Mouse (Mus musculus) neural tube, embryonic 13.5 days (tissue): ENCODE results near the gene Orm1. TPM values are rescaled to one million over a fixed set of nuclear protein-coding genes. Genes with fewer than 3 reads are reported as not detected.

Experiments used
- ATAC-seq: fragments of 200-750 bp; cut with Nextera tagmentation; 2 replicates; pipeline ENCODE4 v1.8.0; 2017; ENCODE audit warnings: low read depth, mild to moderate bottlenecking, moderate TSS enrichment, moderate library complexity
- H3K27ac ChIP-seq: fragments of 300-500 bp; sonication (generic); replicated peaks from 2 replicates; pipeline ENCODE4 v1.5.1; 2015; ENCODE audit warnings: moderate library complexity, mild to moderate bottlenecking, inconsistent platforms
- H3K27me3 ChIP-seq: fragments of 300-500 bp; sonication (generic); 2 replicates; pipeline ENCODE4 v1.6.1; 2015; ENCODE audit warnings: mild to moderate bottlenecking, inconsistent platforms
- H3K36me3 ChIP-seq: fragments of 300-500 bp; sonication (generic); 2 replicates; pipeline ENCODE4 v1.6.1; 2015; ENCODE audit warnings: mild to moderate bottlenecking, inconsistent platforms
- H3K4me1 ChIP-seq: fragments of 300-500 bp; sonication (generic); replicated peaks from 2 replicates; pipeline ENCODE4 v1.6.1; 2015; ENCODE audit warnings: inconsistent platforms
- H3K4me2 ChIP-seq: fragments of 300-500 bp; sonication (generic); 2 replicates; pipeline ENCODE4 v1.6.1; 2015; ENCODE audit warnings: inconsistent platforms, mild to moderate bottlenecking, moderate library complexity
- H3K4me3 ChIP-seq: fragments of 300-500 bp; sonication (generic); 2 replicates; pipeline ENCODE4 v1.5.1; 2015; ENCODE audit warnings: mild to moderate bottlenecking, inconsistent platforms
- H3K9ac ChIP-seq: fragments of 300-500 bp; sonication (generic); 2 replicates; pipeline ENCODE4 v1.6.1; 2015; ENCODE audit warnings: moderate library complexity, mild to moderate bottlenecking, inconsistent platforms
- H3K9me3 ChIP-seq: fragments of 300-500 bp; sonication (generic); 2 replicates; pipeline ENCODE4 v1.6.1; 2016; ENCODE audit warnings: inconsistent platforms
- WGBS: fragments of 180-500 bp; shearing (Covaris S2); methylation state at CpG from one replicate; pipeline ENCODE4 v1.1.7; 2015; 5-methylcytosine and 5-hydroxymethylcytosine counted together
- polyA plus RNA-seq: library from polyadenylated mRNA; unstranded; fragments of >200 nt; fragmentation: Nextera tagmentation; extraction: Ambion mirVana; gene quantifications from 2 replicates; pipeline ENCODE4 v1.2.1, GENCODE M21; 2015

Gene Orm1
- not detected in 2 replicates for polyA plus RNA-seq

GRCm38 (mm10) chr4:63344295-63344694 is at the start of gene Orm1:
Gene Orm1, plus strand, starts transcription at chr4:63344560.
- WGBS = 90% methylated on average over 8 of the region's 8 CpGs
- Histone ChIP-seq H3K4me1 (no peaks in the 10 kb centered on the region), H3K36me3 (no peaks in the 10 kb centered on the region), H3K4me2 (no peak within 1 kb of the TSS), H3K9me3 (no peaks in the 10 kb centered on the region), H3K4me3 (no peak within 1 kb of the TSS), H3K9ac (no peak within 1 kb of the TSS), H3K27ac (no peak within 1 kb of the TSS), H3K27me3 (no peaks in the 10 kb centered on the region)
- no peak for ATAC-seq

GRCm38 (mm10) chr4:63295641-63296040 is 48.7 kb upstream of the Orm1 start:
- no peaks in the 10 kb centered on the region for H3K27me3 ChIP-seq
- no peaks in the 10 kb centered on the region for H3K36me3 ChIP-seq
- 79% methylated on average over 1 of the region's 1 CpGs for whole genome bisulfite sequencing
- H3K4me3 ChIP-seq = no peak overlapping the region
- H3K4me2 ChIP-seq = no peak overlapping the region
- ATAC-seq = no peak
- no peak overlapping the region for H3K27ac ChIP-seq
- H3K9ac ChIP-seq = no peak overlapping the region
- no peaks in the 10 kb centered on the region for H3K9me3 ChIP-seq
- peaks cover 9% of the 10 kb centered on the region for H3K4me1 ChIP-seq

- no peak overlapping the region for H3K4me2 ChIP-seq
- no peak overlapping the region for H3K4me3 ChIP-seq
- H3K36me3 ChIP-seq = no peaks in the 10 kb centered on the region
- no peak overlapping the region for H3K9ac ChIP-seq
- no peaks in the 10 kb centered on the region for H3K9me3 ChIP-seq
- H3K4me1 ChIP-seq = peaks cover 6% of the 10 kb centered on the region
- no peaks in the 10 kb centered on the region for H3K27me3 ChIP-seq
- no peak for ATAC-seq
- WGBS = 71% methylated on average over 3 of the region's 3 CpGs
- H3K27ac ChIP-seq = no peak overlapping the region
Measured at GRCm38 (mm10) chr4:63296263-63296662, 48.1 kb upstream of the Orm1 start.

GRCm38 (mm10) chr4:63296876-63297275 is 47.5 kb upstream of the Orm1 start:
- H3K4me3 ChIP-seq = no peak overlapping the region
- H3K9ac ChIP-seq = no peak overlapping the region
- no peaks in the 10 kb centered on the region for H3K36me3 ChIP-seq
- no peak overlapping the region for H3K4me2 ChIP-seq
- no peaks in the 10 kb centered on the region for H3K4me1 ChIP-seq
- WGBS = 90% methylated on average over 8 of the region's 8 CpGs
- ATAC-seq = no peak
- H3K27me3 ChIP-seq = no peaks in the 10 kb centered on the region
- no peaks in the 10 kb centered on the region for H3K9me3 ChIP-seq
- no peak overlapping the region for H3K27ac ChIP-seq

- H3K27me3 ChIP-seq = no peaks in the 10 kb centered on the region
- H3K36me3 ChIP-seq = no peaks in the 10 kb centered on the region
- WGBS = 96% methylated on average over 8 of the region's 8 CpGs
- H3K4me1 ChIP-seq = no peaks in the 10 kb centered on the region
- H3K4me2 ChIP-seq = no peak overlapping the region
- ATAC-seq = no peak
- no peak overlapping the region for H3K27ac ChIP-seq
- no peaks in the 10 kb centered on the region for H3K9me3 ChIP-seq
- no peak overlapping the region for H3K4me3 ChIP-seq
- no peak overlapping the region for H3K9ac ChIP-seq
Measured at GRCm38 (mm10) chr4:63298191-63298590, 46.2 kb upstream of the Orm1 start.

GRCm38 (mm10) chr4:63302641-63303040 is 41.7 kb upstream of the Orm1 start:
- Histone ChIP-seq H3K9ac (no peak overlapping the region), H3K4me3 (no peak overlapping the region), H3K27me3 (no peaks in the 10 kb centered on the region), H3K9me3 (no peaks in the 10 kb centered on the region), H3K4me1 (no peaks in the 10 kb centered on the region), H3K27ac (no peak overlapping the region), H3K36me3 (no peaks in the 10 kb centered on the region), H3K4me2 (no peak overlapping the region)
- 58% methylated on average over 4 of the region's 4 CpGs for WGBS
- ATAC-seq = peak; percentile 47; the same call in 1 of the 2 replicates

- Histone ChIP-seq H3K36me3 (no peaks in the 10 kb centered on the region), H3K9me3 (no peaks in the 10 kb centered on the region), H3K27ac (no peak overlapping the region), H3K4me1 (no peaks in the 10 kb centered on the region), H3K4me3 (no peak overlapping the region), H3K27me3 (no peaks in the 10 kb centered on the region), H3K9ac (no peak overlapping the region), H3K4me2 (no peak overlapping the region)
- WGBS = 35% methylated on average over 21 of the region's 21 CpGs
- peak; percentile 75 for ATAC-seq
Measured at GRCm38 (mm10) chr4:63307175-63308062, 36.9 kb upstream of the Orm1 start.

GRCm38 (mm10) chr4:63308316-63308715 is 36.0 kb upstream of the Orm1 start:
- ATAC-seq = no peak
- no peaks in the 10 kb centered on the region for H3K36me3 ChIP-seq
- no peak overlapping the region for H3K9ac ChIP-seq
- H3K27me3 ChIP-seq = no peaks in the 10 kb centered on the region
- H3K9me3 ChIP-seq = no peaks in the 10 kb centered on the region
- no peaks in the 10 kb centered on the region for H3K4me1 ChIP-seq
- no peak overlapping the region for H3K4me3 ChIP-seq
- no peak overlapping the region for H3K4me2 ChIP-seq
- WGBS = 88% methylated on average over 3 of the region's 3 CpGs
- H3K27ac ChIP-seq = no peak overlapping the region

- WGBS = 65% methylated on average over 10 of the region's 10 CpGs
- Histone ChIP-seq H3K4me1 (no peaks in the 10 kb centered on the region), H3K4me2 (no peak overlapping the region), H3K9ac (no peak overlapping the region), H3K4me3 (no peak overlapping the region), H3K27me3 (no peaks in the 10 kb centered on the region), H3K36me3 (no peaks in the 10 kb centered on the region), H3K9me3 (no peaks in the 10 kb centered on the region), H3K27ac (no peak overlapping the region)
- no peak for ATAC-seq
Measured at GRCm38 (mm10) chr4:63310247-63310855, 34.0 kb upstream of the Orm1 start.

GRCm38 (mm10) chr4:63311426-63311825 is 32.9 kb upstream of the Orm1 start:
- H3K4me2 ChIP-seq = no peak overlapping the region
- H3K27me3 ChIP-seq = no peaks in the 10 kb centered on the region
- no peak overlapping the region for H3K27ac ChIP-seq
- H3K9me3 ChIP-seq = no peaks in the 10 kb centered on the region
- no peaks in the 10 kb centered on the region for H3K36me3 ChIP-seq
- no peaks in the 10 kb centered on the region for H3K4me1 ChIP-seq
- 87% methylated on average over 7 of the region's 7 CpGs for WGBS
- H3K4me3 ChIP-seq = no peak overlapping the region
- H3K9ac ChIP-seq = no peak overlapping the region
- no peak for ATAC-seq

GRCm38 (mm10) chr4:63314063-63314462 is 30.3 kb upstream of the Orm1 start:
- Histone ChIP-seq H3K4me3 (no peak overlapping the region), H3K9me3 (no peaks in the 10 kb centered on the region), H3K4me1 (no peaks in the 10 kb centered on the region), H3K27me3 (no peaks in the 10 kb centered on the region), H3K4me2 (no peak overlapping the region), H3K9ac (no peak overlapping the region), H3K27ac (no peak overlapping the region), H3K36me3 (no peaks in the 10 kb centered on the region)
- ATAC-seq = no peak
- WGBS = 78% methylated on average over 5 of the region's 5 CpGs

GRCm38 (mm10) chr4:63316076-63316746 is 28.1 kb upstream of the Orm1 start:
- Histone ChIP-seq H3K27ac (no peak overlapping the region), H3K36me3 (peaks cover 1% of the 10 kb centered on the region; the same call in 1 of the 2 replicates), H3K4me3 (no peak overlapping the region), H3K9ac (no peak overlapping the region), H3K4me2 (no peak overlapping the region), H3K9me3 (no peaks in the 10 kb centered on the region), H3K4me1 (no peaks in the 10 kb centered on the region), H3K27me3 (no peaks in the 10 kb centered on the region)
- WGBS = 73% methylated on average over 9 of the region's 9 CpGs
- ATAC-seq = no peak
